Mouse (Mus musculus) bone marrow macrophage, adult 2 months (primary cell): Measurements from ENCODE around the gene Ahcyl2.

Source experiments
- CTCF ChIP-seq: IDR thresholded peaks from 2 replicates; pipeline ENCODE4 v1.5.1; 2012; ENCODE audit warnings: low read depth, mild to moderate bottlenecking, low read length, moderate library complexity
- POLR2A ChIP-seq: IDR thresholded peaks from 2 replicates; pipeline ENCODE4 v1.6.1; 2012; ENCODE audit warnings: mild to moderate bottlenecking, low read depth, low read length, borderline replicate concordance

DNA sequence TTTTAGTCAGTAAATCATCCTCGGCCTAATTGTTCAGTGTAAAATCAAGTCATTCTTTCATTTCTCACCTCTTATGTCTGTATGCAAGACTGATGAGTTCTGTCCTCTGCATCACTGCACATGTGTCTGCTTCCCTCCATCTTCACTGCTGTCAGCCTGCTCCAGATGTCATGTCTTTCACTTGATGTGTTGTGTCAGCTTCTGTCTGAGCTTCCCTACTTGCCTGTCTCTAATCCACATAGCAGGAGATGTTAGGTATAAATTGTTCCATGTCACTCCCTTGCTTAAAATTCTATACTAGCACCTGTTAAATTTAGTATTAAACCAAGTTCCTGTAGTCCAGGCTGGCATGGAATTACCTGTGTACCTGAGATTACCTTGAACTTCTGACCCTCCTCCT, 72.2 kb downstream of the Ahcyl2 start:
- TF ChIP-seq CTCF (no peak), POLR2A (no peak)
